Mouse (Mus musculus) 3134 (cell line): ENCODE data around the gene Mxra8.

ENCODE experiments used
- DNase-seq: peaks from one replicate; pipeline ENCODE4 v3.0.0-alpha.2; 2011; ENCODE audit warnings: low spot score; ENCODE audit not compliant: insufficient read length; ENCODE audit errors: extremely low read depth

Gene Mxra8

GRCm38 (mm10) chr4:155839483-155839910 is at the start of gene Mxra8:
Mxra8 (plus strand) TSS chr4:155839680.
- DNase-seq: peak; percentile 93

- no peak for DNase-seq
Observed at GRCm38 (mm10) chr4:155790021-155790489, 49.4 kb upstream of the Mxra8 start, which contains the start of gene Ankrd65. Ankrd65 (plus strand) TSS chr4:155790439.

GRCm38 (mm10) chr4:155790650-155791161 is 48.8 kb upstream of the Mxra8 start:
- DNase-seq: no peak

- DNase-seq: no peak
Observed at GRCm38 (mm10) chr4:155791240-155791933, 48.1 kb upstream of the Mxra8 start.

GRCm38 (mm10) chr4:155793730-155794129 is 45.8 kb upstream of the Mxra8 start:
- DNase-seq: no peak

- DNase-seq: no peak
Observed at GRCm38 (mm10) chr4:155802075-155802474, 37.4 kb upstream of the Mxra8 start.

- no peak for DNase-seq
Observed at GRCm38 (mm10) chr4:155802741-155803339, 36.6 kb upstream of the Mxra8 start, which contains the start of gene Mrpl20. Mrpl20 (plus strand) TSS chr4:155802878.

GRCm38 (mm10) chr4:155803340-155804041 is 36.0 kb upstream of the Mxra8 start:
- DNase-seq: peak; percentile 89

GRCm38 (mm10) chr4:155807841-155808240 is 31.6 kb upstream of the Mxra8 start:
- no peak for DNase-seq

GRCm38 (mm10) chr4:155811929-155812664 is 27.4 kb upstream of the Mxra8 start, which contains the start of gene Ccnl2:
Ccnl2 (plus strand) TSS chr4:155812489.
- peak; percentile 92 for DNase-seq

GRCm38 (mm10) chr4:155812665-155813181 is 26.8 kb upstream of the Mxra8 start:
- peak; percentile 36 for DNase-seq

- DNase-seq: no peak
Observed at GRCm38 (mm10) chr4:155817533-155817932, 21.9 kb upstream of the Mxra8 start.

GRCm38 (mm10) chr4:155821025-155821424 is 18.5 kb upstream of the Mxra8 start:
- DNase-seq: no peak

GRCm38 (mm10) chr4:155823443-155823842 is 16.0 kb upstream of the Mxra8 start:
- DNase-seq: no peak

GRCm38 (mm10) chr4:155829866-155830265 is 9.6 kb upstream of the Mxra8 start:
- DNase-seq: no peak

GRCm38 (mm10) chr4:155830596-155830995 is 8.9 kb upstream of the Mxra8 start:
- DNase-seq: no peak

GRCm38 (mm10) chr4:155831205-155831766 is 8.2 kb upstream of the Mxra8 start, which contains the start of gene Aurkaip1:
Aurkaip1 (plus strand) TSS chr4:155831272.
- peak; percentile 90 for DNase-seq

- no peak for DNase-seq
Observed at GRCm38 (mm10) chr4:155831831-155832230, 7.6 kb upstream of the Mxra8 start.

GRCm38 (mm10) chr4:155832321-155832720 is 7.2 kb upstream of the Mxra8 start:
- DNase-seq: no peak

GRCm38 (mm10) chr4:155833234-155833633 is 6.2 kb upstream of the Mxra8 start:
- no peak for DNase-seq
